Comparison of ENCODE assay signal across 37 mouse cellular contexts in genomic region chr7:127070871-127071413, GRCm38 (mm10). TPM values are rescaled to one million over a fixed set of nuclear protein-coding genes. Genes with fewer than 3 reads are reported as not detected.
"Had no signal": no experiment of that assay in that cellular context is flagged by ENCODE, and none has a peak within 500 bp of the region (broad histone marks: within the 10 kb centered on the region; RNA-seq: fewer than 3 reads in every experiment).

No protein-coding gene starts in this region.

- H3K4me2 ChIP-seq: heart, embryonic 12.5 days; hindbrain, embryonic 12.5 days; hindbrain, embryonic 15.5 days; limb, embryonic 12.5 days; liver, embryonic 11.5 days; liver, embryonic 13.5 days; liver, embryonic 15.5 days had no signal

- H3K4me1 ChIP-seq: hindbrain, embryonic 10.5 days; hindbrain, embryonic 12.5 days; hindbrain, embryonic 15.5 days; limb, embryonic 10.5 days; limb, embryonic 12.5 days; liver, embryonic 13.5 days; liver, embryonic 15.5 days had no signal

- H3K4me3 ChIP-seq: heart, embryonic 10.5 days; heart, embryonic 12.5 days; hindbrain, embryonic 10.5 days; hindbrain, embryonic 12.5 days; hindbrain, embryonic 15.5 days; left cerebral cortex, adult 2 months; limb, embryonic 10.5 days; limb, embryonic 12.5 days; liver, embryonic 13.5 days; liver, embryonic 15.5 days had no signal

- H3K27me3 ChIP-seq: heart, embryonic 12.5 days; hindbrain, embryonic 12.5 days; hindbrain, embryonic 15.5 days; limb, embryonic 12.5 days; liver, embryonic 13.5 days; liver, embryonic 15.5 days had no signal

- DNase-seq: gastrocnemius, postnatal 14 days; gastrocnemius, postnatal 36 days; heart, adult 18-20 months; heart, postnatal 10 days; heart, postnatal 4 days; kidney, adult 18-20 months; kidney, adult 8-10 months; kidney, postnatal 10 days; kidney, postnatal 25 days; kidney, postnatal 4 days; layer of hippocampus, adult 9-11 months; liver; liver, embryonic 13.5 days had no signal

- H3K27ac ChIP-seq: heart, embryonic 10.5 days; hindbrain, embryonic 10.5 days; hindbrain, embryonic 12.5 days; hindbrain, embryonic 15.5 days; left cerebral cortex, adult 2 months; limb, embryonic 10.5 days; limb, embryonic 12.5 days; liver, embryonic 13.5 days; liver, embryonic 15.5 days had no signal

- ATAC-seq: inflammation-experienced regulatory T-cells, adult 6 months had no signal

- H3K9me3 ChIP-seq: heart, embryonic 10.5 days; heart, embryonic 12.5 days; hindbrain, embryonic 10.5 days; hindbrain, embryonic 12.5 days; hindbrain, embryonic 15.5 days; limb, embryonic 10.5 days; liver, embryonic 15.5 days had no signal

- H3K36me3 ChIP-seq: heart, embryonic 10.5 days; heart, embryonic 12.5 days; hindbrain, embryonic 10.5 days; hindbrain, embryonic 12.5 days; hindbrain, embryonic 15.5 days; limb, embryonic 10.5 days; limb, embryonic 12.5 days; liver, embryonic 13.5 days; liver, embryonic 15.5 days had no signal

- H3K9ac ChIP-seq: heart, embryonic 12.5 days; hindbrain, embryonic 12.5 days; hindbrain, embryonic 15.5 days; limb, embryonic 12.5 days; liver, embryonic 13.5 days; liver, embryonic 15.5 days had no signal

RNA-seq across cellular contexts. Expression of gene Zg16, which starts 16.2 kb away (rescaled TPM):
- total RNA-seq: gastrocnemius, adult 18-20 months; gastrocnemius, adult 8-10 months; gastrocnemius, postnatal 14 days; gastrocnemius, postnatal 36 days; heart, adult 18-20 months; heart, adult 8-10 months; heart, postnatal 10 days; heart, postnatal 25 days; heart, postnatal 4 days; layer of hippocampus, adult 18-20 months; layer of hippocampus, adult 8-10 months; layer of hippocampus, postnatal 25 days; left cerebral cortex, adult 2 months; left cerebral cortex, postnatal 14 days; left cerebral cortex, postnatal 36 days had no signal
- polyA plus RNA-seq: heart, embryonic 10.5 days; heart, embryonic 12.5 days; heart, embryonic 14.5 days; hindbrain, embryonic 10.5 days; hindbrain, embryonic 12.5 days; hindbrain, embryonic 15.5 days; kidney, embryonic 14.5 days; kidney, embryonic 16.5 days; limb, embryonic 10.5 days; limb, embryonic 12.5 days; limb, embryonic 14.5 days; liver, embryonic 11.5 days; liver, embryonic 13.5 days had no signal
